Mouse (Mus musculus): ENCODE measurements around the gene Dyrk3.

DNA sequence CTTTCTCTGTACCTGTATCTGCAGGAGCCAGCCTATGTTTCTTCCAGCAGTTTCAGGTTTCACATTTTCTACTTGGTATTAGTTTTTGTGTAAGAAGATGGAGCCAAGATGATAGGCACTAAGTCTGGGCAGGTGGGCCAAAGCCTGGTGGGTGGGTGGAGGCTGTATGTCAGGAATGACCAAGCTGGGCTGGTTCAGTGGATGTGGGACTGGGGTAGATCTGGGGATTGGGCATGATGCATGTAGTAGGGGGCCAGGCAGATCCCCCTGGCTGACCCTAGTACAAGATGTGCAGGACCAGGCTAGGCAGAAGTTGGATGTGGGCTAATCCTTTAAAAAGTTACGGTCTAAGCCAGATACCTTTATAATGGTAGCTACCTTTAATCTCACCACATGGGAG lies 37.0 kb upstream of the Dyrk3 start:
- TF ChIP-seq CTCF (IDR thresholded peaks at IDR 0.05; ENCODE audit: low read depth, low read length) (no peak), GATA1 (IDR thresholded peaks at IDR 0.05; ENCODE audit: borderline replicate concordance, low read length) (no peak), TAL1 (conservative IDR thresholded peaks at IDR 0.05; ENCODE audit: low read depth, low read length) (no peak), POLR2AphosphoS5 (IDR thresholded peaks at IDR 0.05; ENCODE audit: insufficient replicate concordance, low read depth, low read length) (no peak)
